Mouse (Mus musculus) ovary, postnatal 36 days (tissue): ENCODE results near the gene Olfr1278.
"Not testable (repeated sequence)": the region's sequence is repeated elsewhere in the genome, so short reads cannot be mapped to it uniquely, and the experiment has no call there.

ENCODE experiments used
- DNase-seq: peaks from one replicate; pipeline ENCODE4 v3.0.0; 2022; ENCODE audit warnings: low spot score, mixed read lengths

Olfr1278 gene

GRCm38 (mm10) chr2:111289836-111290235 is at the start of gene Olfr1278:
Gene Olfr1278 (plus strand): TSS chr2:111290136.
- DNase-seq = no peak

- no peak for DNase-seq
Measured at GRCm38 (mm10) chr2:111254216-111254615, 35.7 kb upstream of the Olfr1278 start, which contains the start of gene Olfr1276. Gene Olfr1276 (plus strand): TSS chr2:111254516.

GRCm38 (mm10) chr2:111274006-111274405 is 15.9 kb upstream of the Olfr1278 start, which contains the start of gene Olfr1277:
Gene Olfr1277 (minus strand): TSS chr2:111274106.
- no peak for DNase-seq

GRCm38 (mm10) chr2:111298541-111298940 is 8.6 kb downstream of the Olfr1278 start:
- DNase-seq = no peak

- no peak for DNase-seq
Measured at GRCm38 (mm10) chr2:111300374-111300773, 10.4 kb downstream of the Olfr1278 start, which contains the start of gene Olfr1279. Gene Olfr1279 (plus strand): TSS chr2:111300635.

GRCm38 (mm10) chr2:111313717-111314116 is 23.8 kb downstream of the Olfr1278 start, which contains the start of gene Olfr1280:
Gene Olfr1280 (plus strand): TSS chr2:111314017.
- DNase-seq = no peak

GRCm38 (mm10) chr2:111326220-111326619 is 36.3 kb downstream of the Olfr1278 start, which contains the start of gene Olfr1281:
Gene Olfr1281 (plus strand): TSS chr2:111326520.
- DNase-seq = no peak

GRCm38 (mm10) chr2:111333721-111334120 is 43.8 kb downstream of the Olfr1278 start:
- not testable (repeated sequence) for DNase-seq

GRCm38 (mm10) chr2:111335976-111336375 is 46.0 kb downstream of the Olfr1278 start, which contains the start of gene Olfr1282:
Gene Olfr1282 (minus strand): TSS chr2:111336076.
- DNase-seq = no peak
